Mouse (Mus musculus): ENCODE measurements at regions not wholly inside any gene's neighbourhood (a gene's known extent, or its start where the extent isn't known, plus 50 kb on each side); places are given as distances from the start of the nearest gene placed in this dataset.

DNA sequence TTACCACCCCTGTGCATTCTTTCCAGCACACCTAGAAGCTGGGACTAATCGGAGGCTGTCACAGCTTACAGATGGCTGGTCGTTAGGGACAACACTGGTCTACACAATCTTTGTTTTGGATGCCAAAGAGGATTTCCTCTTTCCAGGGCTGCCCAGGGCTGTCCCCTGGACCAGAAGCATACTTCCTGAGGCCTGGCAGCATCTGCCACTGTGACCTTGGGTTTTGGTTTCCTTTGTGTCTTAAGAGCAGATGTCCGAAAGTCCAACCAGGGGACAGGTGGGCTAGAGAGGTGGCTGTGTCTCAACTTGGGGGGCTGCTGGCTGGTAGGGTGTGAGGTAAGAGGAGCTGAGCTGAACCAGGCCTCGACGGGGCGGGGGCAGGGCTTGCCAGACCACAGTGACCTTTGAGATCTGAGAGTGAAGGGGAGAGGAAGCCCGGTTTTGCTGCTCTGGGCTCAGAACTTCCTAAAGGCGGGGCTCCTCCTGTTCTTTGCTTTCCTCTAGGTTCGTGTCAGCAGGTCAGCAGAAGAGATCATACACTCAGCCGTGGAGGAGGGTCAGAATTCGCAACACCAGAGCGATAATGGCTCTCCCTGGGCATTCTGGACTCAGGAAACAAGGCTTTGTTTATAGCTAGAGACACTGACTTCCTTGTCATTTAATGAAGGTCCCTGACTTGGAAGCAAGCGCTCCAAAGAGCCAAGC is 64.2 kb upstream of the Elk3 start:
- no peak overlapping the region for H3K9ac ChIP-seq (ENCODE audit: control insufficient read depth, low read depth, low read length, poor library complexity, severe bottlenecking)
- H3K4me1 ChIP-seq (ENCODE audit: control insufficient read depth in 1 of 2, insufficient read depth in 2 of 2, low read length in 2 of 2) = no peaks in the 10 kb centered on the region
- TF ChIP-seq MAZ (IDR thresholded peaks at IDR 0.05; ENCODE audit: low read depth, low read length) (no peak), RCOR1 (IDR thresholded peaks at IDR 0.05; ENCODE audit: low read depth, low read length) (no peak), MXI1 (IDR thresholded peaks at IDR 0.05; ENCODE audit: low read depth, low read length) (no peak), ZNF384 (IDR thresholded peaks at IDR 0.05; ENCODE audit: low read depth, low read length) (no peak), USF1 (IDR thresholded peaks at IDR 0.05; ENCODE audit: low read depth, low read length) (no peak), CHD2 (IDR thresholded peaks at IDR 0.05; ENCODE audit: low read length) (no peak), E2F4 (IDR thresholded peaks at IDR 0.05; ENCODE audit: borderline replicate concordance, low read depth, low read length) (no peak), NRF1 (IDR thresholded peaks at IDR 0.05; ENCODE audit: insufficient read depth, low read depth, low read length, poor library complexity, severe bottlenecking) (no peak), EP300 (IDR thresholded peaks at IDR 0.05; ENCODE audit: low read depth in 1 of 2, low read length in 2 of 2) (no peak), CTCF (IDR thresholded peaks at IDR 0.05 in 2 of 3, conservative IDR thresholded peaks at IDR 0.05 in 1 of 3; ENCODE audit: control insufficient read depth in 1 of 3, insufficient read depth in 1 of 3, low read depth in 2 of 3, low read length in 3 of 3, poor library complexity in 1 of 3, severe bottlenecking in 1 of 3) (no peak), JUND (IDR thresholded peaks at IDR 0.05; ENCODE audit: low read depth, low read length) (no peak), SIN3A (IDR thresholded peaks at IDR 0.05; ENCODE audit: low read length) (no peak)
- no peak overlapping the region for H3K27ac ChIP-seq (ENCODE audit: control insufficient read depth, low read depth, low read length)
- H3K79me2 ChIP-seq (ENCODE audit: control insufficient read depth, insufficient read depth, low read length, poor library complexity) = no peaks in the 10 kb centered on the region
- DNase-seq (ENCODE audit: low read depth, low spot score) = no peak
- H3K27me3 ChIP-seq (ENCODE audit: control insufficient read depth in 1 of 2, insufficient read depth in 2 of 2, low read length in 2 of 2) = no peaks in the 10 kb centered on the region; a peak in 2 of 4 replicates
- no peak overlapping the region for H3K4me3 ChIP-seq (ENCODE audit: control insufficient read depth in 1 of 2, insufficient read depth in 1 of 2, low read depth in 2 of 2, low read length in 2 of 2)
- H3K9me3 ChIP-seq (replicated peaks; ENCODE audit: insufficient read depth, low read length) = no peaks in the 10 kb centered on the region
- H3K36me3 ChIP-seq (ENCODE audit: control insufficient read depth in 1 of 2, insufficient read depth in 2 of 2, low read length in 2 of 2) = no peaks in the 10 kb centered on the region

DNA sequence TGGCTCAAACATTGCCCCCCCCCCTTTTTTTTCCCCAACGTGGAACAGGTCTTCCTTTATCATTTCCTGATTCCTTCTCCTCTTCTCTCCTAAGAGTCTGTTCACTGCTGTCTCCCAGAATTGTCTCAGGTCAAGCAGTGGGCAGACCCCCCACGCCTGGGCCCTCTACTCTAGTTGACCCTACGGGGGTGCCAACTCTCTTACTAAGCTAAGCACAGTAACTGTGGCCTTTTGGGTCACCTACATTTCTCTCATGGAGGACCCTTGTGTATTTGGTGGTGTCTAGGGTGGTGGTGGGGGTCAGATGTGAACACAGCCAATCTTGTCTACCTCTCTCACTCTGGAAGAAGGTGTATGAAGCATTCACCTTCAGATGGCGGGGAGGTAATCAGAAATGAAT is 64.8 kb upstream of the Elk3 start:
- H3K27ac ChIP-seq (ENCODE audit: control insufficient read depth, low read depth, low read length) = no peak overlapping the region
- H3K4me1 ChIP-seq (ENCODE audit: control insufficient read depth in 1 of 2, insufficient read depth in 2 of 2, low read length in 2 of 2) = no peaks in the 10 kb centered on the region
- no peak for DNase-seq (ENCODE audit: low read depth, low spot score)
- H3K4me3 ChIP-seq (ENCODE audit: control insufficient read depth in 1 of 2, insufficient read depth in 1 of 2, low read depth in 2 of 2, low read length in 2 of 2) = no peak overlapping the region
- no peaks in the 10 kb centered on the region; a peak in 2 of 4 replicates for H3K27me3 ChIP-seq (ENCODE audit: control insufficient read depth in 1 of 2, insufficient read depth in 2 of 2, low read length in 2 of 2)
- TF ChIP-seq CTCF (IDR thresholded peaks at IDR 0.05 in 2 of 3, conservative IDR thresholded peaks at IDR 0.05 in 1 of 3; ENCODE audit: control insufficient read depth in 1 of 3, insufficient read depth in 1 of 3, low read depth in 2 of 3, low read length in 3 of 3, poor library complexity in 1 of 3, severe bottlenecking in 1 of 3) (no peak), MYB (IDR thresholded peaks at IDR 0.05; ENCODE audit: low read depth, low read length) (no peak), MAFK (IDR thresholded peaks at IDR 0.05; ENCODE audit: borderline replicate concordance, low read depth, low read length) (no peak), UBTF (IDR thresholded peaks at IDR 0.05; ENCODE audit: borderline replicate concordance, insufficient read depth, low read depth, low read length) (no peak), HCFC1 (IDR thresholded peaks at IDR 0.05; ENCODE audit: low read depth, low read length) (no peak), USF1 (IDR thresholded peaks at IDR 0.05; ENCODE audit: low read depth, low read length) (no peak)
- no peak overlapping the region for H3K9ac ChIP-seq (ENCODE audit: control insufficient read depth, low read depth, low read length, poor library complexity, severe bottlenecking)
- H3K9me3 ChIP-seq (replicated peaks; ENCODE audit: insufficient read depth, low read length) = no peaks in the 10 kb centered on the region
- H3K36me3 ChIP-seq (ENCODE audit: control insufficient read depth in 1 of 2, insufficient read depth in 2 of 2, low read length in 2 of 2) = no peaks in the 10 kb centered on the region
- H3K79me2 ChIP-seq (ENCODE audit: control insufficient read depth, insufficient read depth, low read length, poor library complexity) = no peaks in the 10 kb centered on the region

Data from MEL (cell line).